Mouse (Mus musculus): Measurements from ENCODE around the gene Tiparp. TPM values are rescaled to one million over a fixed set of nuclear protein-coding genes. Genes with fewer than 3 reads are reported as not detected.
A peak's percentile ranks its signal among the peaks of the same experiment; 100 is the strongest.

Gene Tiparp
- polyA plus RNA-seq, 1 experiment: 1.8 TPM

GRCm38 (mm10) chr3:65517141-65517540 is 11.1 kb upstream of the Tiparp start:
- Histone ChIP-seq H3K4me1 (ENCODE audit: control insufficient read depth, insufficient read depth, insufficient read length) (peaks cover 9% of the 10 kb centered on the region), H3K36me3 (ENCODE audit: control insufficient read depth, insufficient read depth, low read length) (no peaks in the 10 kb centered on the region), H3K4me3 (ENCODE audit: extremely low read depth, insufficient read depth, insufficient read length) (no peak overlapping the region), H3K27me3 (ENCODE audit: control insufficient read depth, insufficient read depth, low read length) (no peaks in the 10 kb centered on the region), H3K27ac (ENCODE audit: insufficient read depth, low read length) (no peak overlapping the region)
- no peak for TF ChIP-seq POLR2A (IDR thresholded peaks at IDR 0.05; ENCODE audit: low read depth, low read length)
- no peak for TF ChIP-seq CTCF (IDR thresholded peaks at IDR 0.05; ENCODE audit: extremely low read depth, insufficient read depth, insufficient read length, insufficient replicate concordance)
- peak in 1 of 2 experiments; percentile 25 for DNase-seq (ENCODE audit: low read depth in 1 of 2, low spot score in 2 of 2)
- 14% methylated on average over 9 of the region's 9 CpGs for WGBS

DNA sequence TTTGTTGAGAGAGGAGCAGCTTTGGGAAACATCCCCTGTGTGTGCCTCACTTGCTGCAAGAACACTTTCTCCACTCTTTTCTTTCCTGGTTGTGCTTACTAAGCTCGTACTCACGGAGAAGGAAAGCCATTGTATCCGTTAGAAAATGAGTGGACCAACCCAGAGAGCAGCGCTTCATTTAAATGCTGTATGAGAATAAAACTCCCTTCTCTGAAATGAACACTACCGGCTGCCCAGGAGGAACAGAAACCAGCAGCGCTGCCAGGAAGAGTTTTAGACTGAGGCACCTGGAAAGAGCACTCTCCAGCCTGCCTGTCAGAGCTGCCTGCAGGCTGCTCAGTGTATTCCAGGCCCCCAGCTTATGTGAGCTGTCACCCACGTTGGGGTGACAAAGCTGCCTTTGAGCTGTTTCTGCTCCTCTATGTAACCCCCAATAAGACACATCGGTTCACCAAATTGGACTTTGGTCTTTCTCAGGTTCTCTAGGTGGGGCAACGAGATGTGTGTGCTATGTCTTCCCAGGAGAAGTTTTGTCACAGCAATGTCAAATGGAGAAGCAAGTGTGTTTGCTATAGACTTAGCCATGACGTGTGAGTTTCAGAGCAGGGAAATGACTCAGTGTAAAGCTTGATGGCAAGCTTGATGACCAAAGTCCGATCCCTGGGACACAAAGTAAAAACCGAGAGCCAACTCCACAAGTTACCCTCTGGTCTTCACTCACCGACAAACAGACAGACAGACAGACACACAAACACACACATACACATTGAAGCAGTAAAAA is 10.3 kb upstream of the Tiparp start:
- peak; percentile 11 to 40 for DNase-seq (ENCODE audit: low read depth in 1 of 2, low spot score in 2 of 2)
- TF ChIP-seq POLR2A (IDR thresholded peaks at IDR 0.05; ENCODE audit: low read depth, low read length) (no peak), CTCF (IDR thresholded peaks at IDR 0.05; ENCODE audit: extremely low read depth, insufficient read depth, insufficient read length, insufficient replicate concordance) (no peak)
- H3K4me1 ChIP-seq (ENCODE audit: control insufficient read depth, insufficient read depth, insufficient read length): peaks cover 9% of the 10 kb centered on the region
- H3K27me3 ChIP-seq (ENCODE audit: control insufficient read depth, insufficient read depth, low read length): no peaks in the 10 kb centered on the region
- no peaks in the 10 kb centered on the region for H3K36me3 ChIP-seq (ENCODE audit: control insufficient read depth, insufficient read depth, low read length)
- WGBS: 49% methylated on average over 13 of the region's 13 CpGs
- H3K27ac ChIP-seq (ENCODE audit: insufficient read depth, low read length): peak overlapping the region; percentile 30; the same call in 1 of the 2 replicates
- peak overlapping the region; percentile 7; the same call in 1 of the 2 replicates for H3K4me3 ChIP-seq (ENCODE audit: extremely low read depth, insufficient read depth, insufficient read length)

DNA sequence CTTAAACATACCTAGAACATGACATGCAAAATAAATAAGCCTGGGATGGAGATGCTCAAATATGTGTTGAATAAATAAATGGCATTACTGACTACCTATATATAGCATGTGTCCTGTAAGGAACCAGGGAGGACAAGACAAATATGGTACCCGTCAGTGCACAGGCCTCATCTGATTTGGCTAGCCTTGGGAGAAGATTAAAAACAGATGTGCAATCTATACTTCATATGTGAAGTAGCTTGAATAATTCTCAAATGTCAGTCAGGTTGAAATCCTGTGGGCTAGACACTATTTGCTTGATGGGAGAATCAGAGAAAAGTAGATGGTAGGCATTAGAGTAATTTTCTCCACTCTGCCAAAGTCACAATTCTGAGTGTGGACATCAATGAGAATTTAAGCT is 6.8 kb upstream of the Tiparp start:
- no peak for DNase-seq (ENCODE audit: low read depth in 1 of 2, low spot score in 2 of 2)
- no peaks in the 10 kb centered on the region for H3K36me3 ChIP-seq (ENCODE audit: control insufficient read depth, insufficient read depth, low read length)
- TF ChIP-seq CTCF (IDR thresholded peaks at IDR 0.05; ENCODE audit: extremely low read depth, insufficient read depth, insufficient read length, insufficient replicate concordance) (no peak), POLR2A (IDR thresholded peaks at IDR 0.05; ENCODE audit: low read depth, low read length) (no peak)
- peaks cover 3% of the 10 kb centered on the region; the same call in 1 of the 2 replicates for H3K4me1 ChIP-seq (ENCODE audit: control insufficient read depth, insufficient read depth, insufficient read length)
- WGBS: 88% methylated on average over 1 of the region's 1 CpGs
- H3K27ac ChIP-seq (ENCODE audit: insufficient read depth, low read length): no peak overlapping the region
- H3K27me3 ChIP-seq (ENCODE audit: control insufficient read depth, insufficient read depth, low read length): no peaks in the 10 kb centered on the region
- no peak overlapping the region for H3K4me3 ChIP-seq (ENCODE audit: extremely low read depth, insufficient read depth, insufficient read length)

DNA sequence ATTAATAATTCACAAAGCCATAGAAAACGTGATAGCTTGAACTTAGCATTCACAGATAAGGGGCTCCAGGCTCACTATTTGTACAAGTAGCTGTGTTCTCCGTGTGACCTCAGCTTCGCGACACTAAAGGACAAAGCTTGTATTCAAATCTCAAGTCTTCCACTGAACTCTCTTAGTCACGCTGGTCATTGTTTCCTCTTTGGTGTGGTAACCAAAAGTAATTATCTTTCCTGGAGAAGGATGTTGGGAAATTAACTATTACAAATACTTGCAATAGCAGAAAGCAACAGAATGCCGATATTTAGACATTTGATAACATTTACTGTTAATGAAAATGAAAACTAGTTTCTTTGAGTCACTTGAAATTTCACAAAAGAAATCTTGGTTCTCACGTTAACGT is 4.8 kb upstream of the Tiparp start:
- H3K4me3 ChIP-seq (ENCODE audit: extremely low read depth, insufficient read depth, insufficient read length): no peak overlapping the region
- no peak for TF ChIP-seq POLR2A (IDR thresholded peaks at IDR 0.05; ENCODE audit: low read depth, low read length)
- no peak for TF ChIP-seq CTCF (IDR thresholded peaks at IDR 0.05; ENCODE audit: extremely low read depth, insufficient read depth, insufficient read length, insufficient replicate concordance)
- no peaks in the 10 kb centered on the region for H3K36me3 ChIP-seq (ENCODE audit: control insufficient read depth, insufficient read depth, low read length)
- no peaks in the 10 kb centered on the region; the same call in 1 of the 2 replicates for H3K4me1 ChIP-seq (ENCODE audit: control insufficient read depth, insufficient read depth, insufficient read length)
- 85% methylated on average over 8 of the region's 8 CpGs for WGBS
- no peaks in the 10 kb centered on the region for H3K27me3 ChIP-seq (ENCODE audit: control insufficient read depth, insufficient read depth, low read length)
- no peak for DNase-seq (ENCODE audit: low read depth in 1 of 2, low spot score in 2 of 2)
- no peak overlapping the region for H3K27ac ChIP-seq (ENCODE audit: insufficient read depth, low read length)

DNA sequence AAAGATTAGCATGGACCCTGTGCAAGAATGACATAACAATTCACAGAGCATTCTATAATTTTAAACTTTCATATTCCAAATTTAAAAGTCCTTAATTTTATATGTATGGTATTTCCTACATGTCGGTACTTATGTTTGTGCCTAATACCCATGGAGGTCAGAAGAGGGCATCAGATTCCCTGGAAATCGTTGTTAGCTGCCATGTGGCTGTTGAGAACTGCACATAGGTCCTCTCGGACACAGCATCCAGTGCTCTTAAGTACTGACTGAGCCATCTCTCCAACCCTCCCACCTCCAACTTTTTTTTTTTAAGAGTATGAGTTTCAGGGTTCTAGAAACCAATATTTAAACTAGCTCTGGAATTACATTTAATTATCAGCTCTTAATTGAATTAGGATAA is 2.5 kb upstream of the Tiparp start:
- no peak overlapping the region for H3K27ac ChIP-seq (ENCODE audit: insufficient read depth, low read length)
- no peak overlapping the region for H3K4me3 ChIP-seq (ENCODE audit: extremely low read depth, insufficient read depth, insufficient read length)
- no peaks in the 10 kb centered on the region for H3K27me3 ChIP-seq (ENCODE audit: control insufficient read depth, insufficient read depth, low read length)
- DNase-seq (ENCODE audit: low read depth in 1 of 2, low spot score in 2 of 2): no peak
- WGBS: 86% methylated on average over 3 of the region's 3 CpGs
- H3K4me1 ChIP-seq (ENCODE audit: control insufficient read depth, insufficient read depth, insufficient read length): no peaks in the 10 kb centered on the region; the same call in 1 of the 2 replicates
- no peak for TF ChIP-seq POLR2A (IDR thresholded peaks at IDR 0.05; ENCODE audit: low read depth, low read length)
- no peak for TF ChIP-seq CTCF (IDR thresholded peaks at IDR 0.05; ENCODE audit: extremely low read depth, insufficient read depth, insufficient read length, insufficient replicate concordance)
- H3K36me3 ChIP-seq (ENCODE audit: control insufficient read depth, insufficient read depth, low read length): no peaks in the 10 kb centered on the region

DNA sequence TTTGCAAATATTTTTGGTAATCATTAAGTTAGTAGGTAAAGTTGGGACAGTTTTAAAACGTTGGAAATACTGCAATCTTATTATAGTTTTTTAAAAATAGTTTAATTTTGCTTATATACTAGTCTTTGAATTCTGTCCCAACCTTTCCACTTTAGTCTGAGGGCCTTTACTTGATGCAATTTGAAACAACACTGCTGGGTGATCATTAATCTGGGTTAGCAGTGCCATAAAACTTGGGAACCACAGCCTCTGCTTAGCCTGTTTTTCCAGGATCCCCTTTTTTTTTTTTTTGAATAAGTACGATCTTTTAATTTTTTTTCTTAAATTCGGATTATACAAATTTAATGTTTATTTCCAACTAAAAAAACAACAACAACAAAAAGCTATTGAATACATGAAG is 1.0 kb upstream of the Tiparp start:
- Histone ChIP-seq H3K4me1 (ENCODE audit: control insufficient read depth, insufficient read depth, insufficient read length) (no peaks in the 10 kb centered on the region; the same call in 1 of the 2 replicates), H3K27me3 (ENCODE audit: control insufficient read depth, insufficient read depth, low read length) (no peaks in the 10 kb centered on the region), H3K4me3 (ENCODE audit: extremely low read depth, insufficient read depth, insufficient read length) (peak overlapping the region; percentile 90; the same call in 1 of the 2 replicates), H3K36me3 (ENCODE audit: control insufficient read depth, insufficient read depth, low read length) (peaks cover 2% of the 10 kb centered on the region; the same call in 1 of the 2 replicates), H3K27ac (ENCODE audit: insufficient read depth, low read length) (peak overlapping the region; percentile 95; the same call in 1 of the 2 replicates)
- TF ChIP-seq CTCF (IDR thresholded peaks at IDR 0.05; ENCODE audit: extremely low read depth, insufficient read depth, insufficient read length, insufficient replicate concordance) (no peak), POLR2A (IDR thresholded peaks at IDR 0.05; ENCODE audit: low read depth, low read length) (no peak)
- no peak for DNase-seq (ENCODE audit: low read depth in 1 of 2, low spot score in 2 of 2)
- WGBS: 25% methylated on average over 3 of the region's 3 CpGs

Data from spleen, adult 2 months (tissue).